Mouse (Mus musculus) midbrain, embryonic 11.5 days (tissue): ENCODE measurements at regions not wholly inside any gene's neighbourhood (a gene's known extent, or its start where the extent isn't known, plus 50 kb on each side); places are given as distances from the start of the nearest gene placed in this dataset.

Experiments used
- ATAC-seq: fragments of 200-750 bp; cut with Nextera tagmentation; 2 replicates; pipeline ENCODE4 v1.8.0; 2017; ENCODE audit warnings: moderate TSS enrichment, moderate library complexity; ENCODE audit not compliant: low FRiP score
- DNase-seq: peaks from one replicate; pipeline ENCODE4 v3.0.0; 2015; ENCODE audit warnings: low spot score; ENCODE audit errors: missing footprints
- H3K27ac ChIP-seq: fragments of 300-500 bp; sonication (generic); 2 replicates; pipeline ENCODE4 v1.5.1; 2014; ENCODE audit warnings: low read depth, low read length
- H3K27me3 ChIP-seq: fragments of 300-500 bp; sonication (generic); 2 replicates; pipeline ENCODE4 v1.6.1; 2014; ENCODE audit warnings: mild to moderate bottlenecking, low read length, moderate library complexity, mixed read lengths; ENCODE audit not compliant: control insufficient read depth, insufficient read depth
- H3K36me3 ChIP-seq: fragments of 300-500 bp; sonication (generic); 2 replicates; pipeline ENCODE4 v1.6.1; 2014; ENCODE audit warnings: mild to moderate bottlenecking, low read length, moderate library complexity, mixed read lengths; ENCODE audit not compliant: control insufficient read depth, insufficient read depth
- H3K4me1 ChIP-seq: fragments of 300-500 bp; sonication (generic); 2 replicates; pipeline ENCODE4 v1.6.1; 2014; ENCODE audit warnings: low read length; ENCODE audit not compliant: control insufficient read depth, insufficient read depth
- H3K4me2 ChIP-seq: fragments of 300-500 bp; sonication (generic); 2 replicates; pipeline ENCODE4 v1.6.1; 2014; ENCODE audit warnings: mild to moderate bottlenecking, moderate library complexity
- H3K4me3 ChIP-seq: fragments of 300-500 bp; sonication (generic); 2 replicates; pipeline ENCODE4 v1.5.1; 2014; ENCODE audit warnings: low read depth, low read length
- H3K9ac ChIP-seq: fragments of 300-500 bp; sonication (generic); 2 replicates; pipeline ENCODE4 v1.6.1; 2014; ENCODE audit warnings: low read length
- H3K9me3 ChIP-seq: fragments of 300-500 bp; sonication (generic); 2 replicates; pipeline ENCODE4 v1.6.1; 2016; ENCODE audit warnings: low read length; ENCODE audit not compliant: control insufficient read depth
- WGBS: fragments of 180-500 bp; shearing (Covaris S2); extraction: QIAGEN DNeasy Blood & Tissue Kit; methylation state at CpG from one replicate; pipeline ENCODE4 v1.1.7; 2014; 5-methylcytosine and 5-hydroxymethylcytosine counted together

DNA sequence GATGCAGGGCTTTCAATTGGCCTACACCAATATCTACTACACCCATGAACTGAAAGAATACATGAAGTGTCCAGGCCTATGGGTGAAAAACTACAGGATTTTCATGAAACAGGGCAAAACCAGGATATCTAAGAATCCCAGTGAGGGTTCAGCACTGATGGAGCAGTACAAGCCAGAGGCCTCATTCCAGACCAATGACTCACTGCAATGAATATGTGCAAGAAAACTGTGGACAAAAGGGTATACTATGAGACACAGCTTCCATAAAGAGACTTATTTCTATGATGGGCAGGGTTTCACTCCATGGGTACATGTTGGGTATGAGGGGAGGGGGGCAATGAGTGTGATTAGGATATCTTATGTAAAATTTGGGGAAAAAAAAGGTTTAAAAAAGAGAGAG lies 151.4 kb upstream of the Cntn3 start:
- Histone ChIP-seq H3K4me1 (no peaks in the 10 kb centered on the region), H3K4me2 (no peak overlapping the region), H3K4me3 (no peak overlapping the region), H3K9me3 (no peaks in the 10 kb centered on the region), H3K9ac (no peak overlapping the region), H3K36me3 (no peaks in the 10 kb centered on the region), H3K27me3 (no peaks in the 10 kb centered on the region), H3K27ac (no peak overlapping the region)
- ATAC-seq (no peak), DNase-seq (no peak)

DNA sequence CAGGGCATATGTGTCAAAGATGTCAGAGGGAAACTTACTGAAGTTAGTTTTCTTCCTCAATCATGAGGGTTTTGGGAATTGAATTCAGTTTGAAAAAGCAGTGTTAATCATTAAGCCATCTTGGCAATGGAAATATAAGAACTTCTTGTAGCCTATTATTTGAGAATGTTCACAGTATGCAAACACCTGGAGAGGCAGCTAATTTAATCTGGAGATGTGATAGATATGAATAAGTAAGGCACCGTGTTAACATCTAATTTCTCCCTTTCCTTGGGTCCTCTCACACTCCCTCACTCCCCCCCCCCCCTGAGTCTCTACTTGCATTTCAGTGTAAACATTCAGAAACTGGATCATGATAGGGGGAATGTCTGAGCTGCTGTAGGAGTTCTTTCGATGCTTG lies 134.0 kb upstream of the Cntn3 start:
- Histone ChIP-seq H3K9me3 (no peaks in the 10 kb centered on the region), H3K27me3 (no peaks in the 10 kb centered on the region), H3K9ac (no peak overlapping the region), H3K36me3 (no peaks in the 10 kb centered on the region), H3K4me2 (no peak overlapping the region), H3K4me1 (no peaks in the 10 kb centered on the region), H3K27ac (no peak overlapping the region), H3K4me3 (no peak overlapping the region)
- 96% methylated on average over 2 of the region's 2 CpGs for WGBS
- DNase-seq (no peak), ATAC-seq (no peak)
